Mouse (Mus musculus): ENCODE results near the gene AI413582. TPM values are rescaled to one million over a fixed set of nuclear protein-coding genes. Genes with fewer than 3 reads are reported as not detected.

AI413582 gene
- total RNA-seq (2021) = 10.9 and 19.7 TPM in 2 replicates
- long read RNA-seq, experiment 1, transcript AI413582-204 (5 exons, 862 nt) = major isoform, 14 of 17 reads
- long read RNA-seq, experiment 1, partial matches to known transcripts = 1 of 17 reads
- long read RNA-seq, experiment 1, other reads (novel, unspliced or antisense) = 2 of 17 reads
- long read RNA-seq, experiment 2, transcript AI413582-204 (5 exons, 862 nt) = major isoform, 9 of 11 reads
- long read RNA-seq, experiment 2, partial matches to known transcripts = 1 of 11 reads
- long read RNA-seq, experiment 2, other reads (novel, unspliced or antisense) = 1 of 11 reads

GRCm38 (mm10) chr17:27565163-27565941 lies at the start of gene AI413582:
Gene AI413582, minus strand, starts transcription at chr17:27565756.
- DNase-seq = peak; percentile 98

GRCm38 (mm10) chr17:27613016-27613415 lies 47.5 kb upstream of the AI413582 start:
- no peak for DNase-seq

GRCm38 (mm10) chr17:27611994-27612393 lies 46.4 kb upstream of the AI413582 start:
- no peak for DNase-seq

- DNase-seq = no peak
Measured at GRCm38 (mm10) chr17:27611519-27611884, 45.9 kb upstream of the AI413582 start.

- DNase-seq = peak; percentile 38
Measured at GRCm38 (mm10) chr17:27610679-27611518, 45.3 kb upstream of the AI413582 start.

- DNase-seq = no peak
Measured at GRCm38 (mm10) chr17:27609576-27609975, 44.0 kb upstream of the AI413582 start.

GRCm38 (mm10) chr17:27603522-27604234 lies 38.1 kb upstream of the AI413582 start:
- DNase-seq = no peak

GRCm38 (mm10) chr17:27603036-27603435 lies 37.5 kb upstream of the AI413582 start:
- DNase-seq = no peak

- DNase-seq = no peak
Measured at GRCm38 (mm10) chr17:27600869-27601268, 35.3 kb upstream of the AI413582 start.

GRCm38 (mm10) chr17:27600286-27600685 lies 34.7 kb upstream of the AI413582 start:
- peak; percentile 44 for DNase-seq

GRCm38 (mm10) chr17:27596376-27597190 lies 31.0 kb upstream of the AI413582 start:
- DNase-seq = no peak

- no peak for DNase-seq
Measured at GRCm38 (mm10) chr17:27595659-27596375, 30.3 kb upstream of the AI413582 start.

- no peak for DNase-seq
Measured at GRCm38 (mm10) chr17:27592565-27592910, 27.0 kb upstream of the AI413582 start.

GRCm38 (mm10) chr17:27591826-27592564 lies 26.4 kb upstream of the AI413582 start:
- no peak for DNase-seq

GRCm38 (mm10) chr17:27588231-27588630 lies 22.7 kb upstream of the AI413582 start:
- no peak for DNase-seq

GRCm38 (mm10) chr17:27587252-27587651 lies 21.7 kb upstream of the AI413582 start:
- no peak for DNase-seq

GRCm38 (mm10) chr17:27586661-27587060 lies 21.1 kb upstream of the AI413582 start:
- no peak for DNase-seq

GRCm38 (mm10) chr17:27583185-27583894 lies 17.8 kb upstream of the AI413582 start:
- DNase-seq = no peak

Measured in adrenal gland, postnatal 14 days (tissue).